Mouse (Mus musculus) regulatory T cell (primary cell): ENCODE results near the gene Nupr1l.
"Not testable (repeated sequence)": the region's sequence is repeated elsewhere in the genome, so short reads cannot be mapped to it uniquely, and the experiment has no call there.

Experiments used
- in situ Hi-C: fragments of 300-600 bp; cut with MboI, MseI; formaldehyde crosslinking; loops from one replicate; pipeline ENCODE4 v1.15.1; 2025; ENCODE audit warnings: high pct_unique_total_duplicates

The Nupr1l gene

GRCm38 (mm10) chr5:129908242-129908965 lies at the start of gene Nupr1l:
Gene Nupr1l, plus strand, starts transcription at chr5:129908540.
- in situ Hi-C loops: no loop called here

DNA sequence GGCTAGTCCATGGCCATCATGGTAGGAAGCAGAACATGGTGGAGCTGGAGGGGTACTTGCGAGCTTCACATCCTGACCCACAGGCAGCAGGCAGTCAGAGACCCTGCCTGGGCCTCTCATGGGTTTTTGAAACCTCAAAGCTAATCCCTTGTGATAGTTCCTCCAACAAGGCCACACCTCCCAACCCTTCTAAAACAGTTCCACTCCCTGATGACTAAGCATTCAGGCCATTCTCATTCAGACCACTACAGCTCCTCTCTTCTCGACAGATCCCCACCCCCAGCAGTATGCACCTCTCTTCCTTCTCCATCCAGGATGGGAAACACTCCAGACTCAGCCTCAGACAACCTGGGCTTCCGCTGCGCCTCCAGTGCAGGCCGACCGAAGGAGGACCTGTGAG lies 46.0 kb upstream of the Nupr1l start:
- in situ Hi-C loops: loop anchor here (25.0 kb wide), 2 partner anchors 250 to 675 kb away; no protein-coding TSS in a partner anchor

DNA sequence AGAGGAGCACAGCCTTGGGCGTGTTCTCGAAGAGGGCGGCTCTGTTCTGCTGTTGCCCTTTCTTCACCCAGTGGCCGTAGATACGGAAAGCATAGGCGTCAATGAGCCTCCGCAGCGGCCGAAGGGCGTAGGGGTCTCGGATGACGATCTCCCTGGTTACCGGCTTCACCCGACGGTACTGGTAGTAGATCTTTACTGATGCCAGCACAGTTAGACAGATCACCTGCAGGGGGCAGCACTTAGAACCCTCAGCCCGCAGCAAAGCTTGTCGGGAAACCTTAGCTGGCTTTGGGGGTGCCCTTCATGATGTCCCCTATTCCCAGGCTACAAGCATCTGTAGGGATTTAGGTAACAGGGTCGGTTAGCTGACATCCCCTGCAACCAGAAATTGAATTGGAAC lies 43.9 kb upstream of the Nupr1l start:
- in situ Hi-C loops: loop anchor here (25.0 kb wide), 2 partner anchors 252 to 677 kb away; no protein-coding TSS in a partner anchor

GRCm38 (mm10) chr5:129865841-129866240 lies 42.5 kb upstream of the Nupr1l start:
- in situ Hi-C loops: loop anchor here (25.0 kb wide), 2 partner anchors 254 to 679 kb away; no protein-coding TSS in a partner anchor

- in situ Hi-C loops: loop anchor here (25.0 kb wide), 2 partner anchors 257 to 682 kb away; no protein-coding TSS in a partner anchor
These were observed 38.9 kb upstream of the Nupr1l start for GRCm38 (mm10) chr5:129869238-129869995.

DNA sequence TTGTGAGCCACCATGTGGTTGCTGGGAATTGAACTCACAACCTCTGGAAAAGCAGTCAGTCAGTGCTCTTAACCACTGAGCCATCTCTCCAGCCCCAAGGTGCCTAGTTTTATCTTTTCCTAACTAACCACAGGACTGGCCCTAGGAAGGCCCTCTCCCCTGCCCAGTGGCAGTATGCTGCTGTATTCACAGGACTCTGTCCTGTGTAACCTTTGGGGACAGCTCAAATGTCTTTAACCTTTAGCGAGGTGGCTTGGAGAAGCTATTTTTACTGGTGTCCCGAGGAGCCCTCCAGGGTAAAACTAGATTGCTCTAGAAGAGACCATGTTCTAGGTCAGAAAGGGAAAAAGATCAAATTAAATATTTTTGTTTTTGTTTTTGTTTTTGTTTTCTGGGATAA lies 37.1 kb upstream of the Nupr1l start:
- in situ Hi-C loops: loop anchor here (25.0 kb wide), 2 partner anchors 259 to 684 kb away; no protein-coding TSS in a partner anchor

DNA sequence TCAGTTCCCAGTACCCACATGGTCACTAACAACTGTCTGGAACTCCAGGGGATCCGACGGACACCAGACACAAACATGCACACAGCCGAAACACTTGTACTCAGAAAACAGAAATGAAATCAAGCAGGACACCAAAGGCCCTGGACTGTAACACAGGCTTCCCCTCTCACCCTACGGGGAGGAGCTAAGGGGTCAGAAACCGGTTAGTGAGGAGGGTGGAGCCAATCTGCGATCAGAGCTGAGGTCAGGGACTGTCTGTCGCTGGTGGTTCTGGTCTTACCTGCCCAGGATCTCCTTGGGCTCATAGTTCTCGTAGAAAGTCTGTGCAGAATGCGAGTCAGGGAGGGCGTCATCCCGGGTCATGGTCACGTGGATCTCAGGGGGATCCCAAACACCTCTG lies 34.4 kb upstream of the Nupr1l start:
- in situ Hi-C loops: loop anchor here (25.0 kb wide), 2 partner anchors 262 to 687 kb away; no protein-coding TSS in a partner anchor

- in situ Hi-C loops: no loop called here
These were observed 33.2 kb upstream of the Nupr1l start for GRCm38 (mm10) chr5:129875098-129875497.

- in situ Hi-C loops: no loop called here
These were observed 30.4 kb upstream of the Nupr1l start for GRCm38 (mm10) chr5:129877731-129878455.

DNA sequence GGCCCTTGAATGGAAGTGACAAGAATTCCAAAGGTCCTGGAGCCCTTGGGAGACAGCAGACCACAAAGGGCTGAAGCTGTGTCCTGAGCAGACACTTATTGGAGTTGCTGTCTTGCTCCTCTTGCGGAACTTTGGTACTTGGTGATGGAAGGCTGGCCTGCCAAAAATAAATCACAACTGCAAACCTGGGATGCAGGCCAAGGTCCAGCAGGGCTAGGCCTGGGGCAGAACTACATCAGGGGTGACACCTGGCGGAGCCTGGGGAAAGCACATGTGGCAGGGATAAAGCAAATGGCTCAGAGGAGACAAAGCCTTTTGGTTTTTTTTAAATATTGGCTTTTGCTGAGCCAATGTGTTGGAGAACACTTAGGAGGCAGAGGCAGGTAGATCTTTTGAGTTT lies 29.4 kb upstream of the Nupr1l start:
- in situ Hi-C loops: no loop called here

DNA sequence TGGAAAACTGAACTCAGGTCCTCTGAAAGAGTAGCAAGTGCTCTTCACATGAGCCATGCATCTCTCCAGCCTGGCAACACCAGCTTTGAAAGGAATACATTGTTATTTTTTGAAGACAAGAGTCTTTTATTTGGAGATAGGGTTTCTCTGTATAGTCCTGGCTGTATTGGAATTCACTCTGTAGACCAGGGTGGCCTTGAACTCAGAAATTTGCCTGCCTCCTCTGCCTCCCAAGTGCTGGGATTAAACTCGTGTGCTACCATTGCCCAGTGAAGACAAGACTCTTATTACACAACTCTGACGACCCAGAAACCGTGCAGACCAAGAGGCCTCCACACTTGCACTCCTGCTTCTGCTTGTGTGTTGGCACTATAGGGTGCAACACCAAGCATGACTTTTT lies 28.5 kb upstream of the Nupr1l start:
- in situ Hi-C loops: no loop called here

GRCm38 (mm10) chr5:129886271-129886670 lies 22.1 kb upstream of the Nupr1l start:
- in situ Hi-C loops: loop anchor here (5.0 kb wide), 1 partner anchor 39 kb away; the partner anchor contains the start of gene Sumf2

DNA sequence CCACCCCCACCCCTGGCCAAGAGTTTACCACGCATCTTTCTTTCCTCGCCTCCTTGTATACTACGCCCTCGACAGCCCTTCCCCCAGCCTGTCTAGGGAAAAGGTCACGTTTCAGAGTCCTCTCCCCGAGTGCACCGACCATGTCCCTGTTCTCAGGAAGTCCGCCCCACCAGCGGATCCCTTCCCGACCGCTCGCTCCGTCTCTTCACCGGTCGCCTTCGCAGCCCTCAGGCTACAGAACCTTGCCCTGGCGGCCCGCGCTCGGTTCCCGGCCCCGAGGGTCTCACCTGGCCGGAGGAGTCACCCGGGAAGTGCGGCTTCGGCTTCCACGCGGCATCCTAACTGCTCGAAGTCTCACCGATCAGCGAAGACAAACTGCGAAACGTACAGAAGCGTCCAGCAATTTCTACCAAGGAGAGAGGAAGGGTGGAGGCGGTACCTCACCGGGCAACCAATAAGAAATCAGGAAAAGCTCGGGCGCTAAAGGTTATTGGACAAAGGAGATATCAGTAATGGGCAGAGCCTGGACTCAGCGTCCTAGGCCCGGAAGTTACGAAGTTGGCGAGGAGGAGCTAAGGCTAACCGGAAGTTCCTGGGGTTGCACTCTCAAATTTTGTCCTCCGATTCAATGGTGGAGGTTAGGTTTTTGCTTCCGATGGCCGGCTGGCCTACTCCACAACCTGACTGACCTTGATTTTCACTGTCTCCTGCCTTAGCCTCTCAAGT lies 21.3 kb upstream of the Nupr1l start, which contains the start of gene Chchd2:
Gene Chchd2, minus strand, starts transcription at position 560 of the 726 bp plus-strand sequence.
- in situ Hi-C loops: loop anchor here (5.0 kb wide), 1 partner anchor 40 kb away; the partner anchor contains the start of gene Sumf2

GRCm38 (mm10) chr5:129890390-129890789 lies 17.9 kb upstream of the Nupr1l start:
- in situ Hi-C loops: not testable (repeated sequence)

DNA sequence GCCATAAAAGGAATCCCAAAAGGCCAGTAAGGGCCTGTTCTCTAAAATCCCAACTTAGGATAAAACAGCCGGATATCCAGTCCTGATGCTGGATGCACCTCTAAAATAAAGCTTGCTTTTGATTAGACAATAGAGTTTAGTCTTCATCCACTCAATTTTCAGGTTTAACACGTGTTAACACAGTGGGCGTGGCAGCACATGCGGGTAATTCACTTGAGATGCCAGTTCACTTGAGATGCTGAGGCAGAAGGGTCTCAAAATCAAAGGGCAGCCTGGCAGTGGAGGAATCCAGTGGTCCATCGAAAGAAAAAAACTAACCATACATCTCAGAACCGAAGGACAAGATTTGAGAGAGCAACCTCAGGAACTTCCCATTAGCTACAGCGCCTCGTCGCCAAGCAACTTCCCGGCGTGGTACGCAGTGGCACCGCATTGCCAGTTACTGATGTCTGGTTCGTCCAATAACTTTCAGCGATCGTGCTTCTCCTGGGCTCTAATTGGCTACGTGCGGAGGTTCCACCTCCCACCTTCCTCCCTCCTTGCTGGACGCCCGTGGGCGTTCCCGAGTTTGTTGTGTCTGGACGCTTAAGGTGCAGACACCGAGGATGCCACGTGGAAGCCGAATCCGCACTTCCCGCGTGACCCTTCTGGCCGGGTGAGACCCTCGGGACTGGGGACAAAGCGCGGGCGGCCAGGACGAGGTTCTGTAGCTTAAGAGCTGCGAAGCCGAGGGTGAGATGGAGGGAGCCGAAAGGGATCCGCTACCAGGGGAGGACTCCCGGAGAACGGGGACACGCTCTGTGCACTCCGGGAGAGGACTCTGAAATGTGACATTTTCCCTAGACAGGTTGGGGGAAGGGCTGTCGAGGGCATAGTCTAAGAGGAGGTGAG lies 12.9 kb upstream of the Nupr1l start, which contains the start of gene Zbed5:
Gene Zbed5, plus strand, starts transcription at position 526 of the 891 bp plus-strand sequence.
- in situ Hi-C loops: no loop called here

- in situ Hi-C loops: no loop called here
These were observed 9.9 kb upstream of the Nupr1l start, which contains the start of gene Phkg1 for GRCm38 (mm10) chr5:129898449-129898848. Gene Phkg1, minus strand, starts transcription at chr5:129898549.

DNA sequence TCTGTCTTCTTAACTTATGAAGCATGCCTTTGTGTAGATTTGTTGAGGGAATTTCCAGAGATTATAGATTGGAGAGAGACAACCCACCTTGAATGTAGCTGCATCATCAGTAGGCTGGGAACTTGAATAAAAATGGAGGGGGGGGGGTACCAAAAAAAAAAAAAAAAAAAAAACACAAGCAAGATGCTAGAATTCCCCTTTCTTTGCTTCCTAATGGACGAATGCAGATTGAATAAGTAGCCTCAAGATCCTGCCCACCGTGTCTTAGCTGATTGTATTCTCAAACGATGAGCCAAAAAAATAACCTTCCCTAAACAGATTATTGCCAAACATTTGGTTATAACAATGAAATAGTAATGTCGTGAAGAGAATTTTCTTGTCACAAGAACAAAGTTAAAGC lies 565 bp upstream of the Nupr1l start:
- in situ Hi-C loops: no loop called here

DNA sequence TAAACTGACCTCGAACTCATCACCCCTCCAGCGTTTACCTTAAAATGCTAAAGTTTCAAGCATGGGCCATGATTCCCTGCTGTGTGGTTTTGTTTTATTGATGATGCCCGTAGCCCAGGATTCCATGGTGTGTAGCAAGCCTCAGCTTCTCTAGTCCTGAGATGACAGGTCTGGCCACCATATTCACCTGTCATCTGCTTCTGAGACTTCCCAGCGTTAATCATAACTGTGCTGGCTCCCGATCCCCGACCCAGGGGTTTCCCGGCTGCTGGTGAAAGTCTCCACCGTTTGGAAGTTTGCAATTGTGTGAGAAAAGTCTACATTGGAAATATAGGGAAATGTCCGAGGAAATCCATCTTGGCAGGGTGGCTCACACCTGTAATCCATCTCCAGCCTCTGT lies 807 bp downstream of the Nupr1l start:
- in situ Hi-C loops: no loop called here

GRCm38 (mm10) chr5:129909591-129909990 lies 1.3 kb downstream of the Nupr1l start:
- in situ Hi-C loops: no loop called here

DNA sequence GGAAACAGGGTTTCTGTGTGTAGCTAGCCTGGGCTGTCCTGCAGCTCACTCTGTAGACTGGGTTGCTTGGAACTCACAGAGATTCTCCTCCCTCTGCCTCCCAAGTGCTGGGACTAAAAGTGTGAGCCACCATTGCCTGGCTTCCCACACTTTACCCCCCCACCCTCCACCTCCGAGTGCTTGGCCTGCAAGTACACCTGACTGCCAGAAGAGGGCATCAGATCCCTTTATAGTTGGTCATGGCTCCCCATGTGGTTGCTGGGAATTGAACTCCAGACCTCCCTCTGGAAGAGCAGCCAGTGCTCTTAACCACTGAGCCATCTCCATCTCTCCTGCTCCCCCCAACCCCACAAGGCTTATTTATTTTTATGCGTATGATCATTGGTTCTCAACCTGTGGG lies 5.7 kb downstream of the Nupr1l start:
- in situ Hi-C loops: no loop called here
